ENCODE assay signal across 8 mouse cellular contexts in genomic region chr12:87470263-87471136, GRCm38 (mm10). TPM values are rescaled to one million over a fixed set of nuclear protein-coding genes. Genes with fewer than 3 reads are reported as not detected.
DNase-seq lines count a peak whose midpoint lies in the region; ATAC-seq and TF ChIP-seq lines count a peak whose summit lies in the region.

No protein-coding gene starts in this region.

- no peak overlapping the region for H3K27ac ChIP-seq in heart, embryonic 13.5 days (replicated peaks)
- H3K27ac ChIP-seq in ES-E14 (ENCODE audit: insufficient read depth, low read depth, low read length, poor library complexity, severe bottlenecking) (no peak overlapping the region), macrophage (peak overlapping the region; percentile 67)
- no peak overlapping the region for H3K27ac ChIP-seq in forebrain, embryonic 15.5 days (replicated peaks)

- peaks cover 21% of the 10 kb centered on the region for H3K4me1 ChIP-seq in heart, embryonic 13.5 days
- H3K4me1 ChIP-seq in ES-E14 (ENCODE audit: control insufficient read depth in 2 of 2, insufficient read depth in 2 of 2, low read length in 2 of 2, poor library complexity in 1 of 2): peaks cover 0 to 5% of the 10 kb centered on the region in 2 experiments; a peak in 1 of 4 replicates
- H3K4me1 ChIP-seq in forebrain, embryonic 15.5 days: peaks cover 16% of the 10 kb centered on the region

- in situ Hi-C loops in ES-E14 (cut with MboI; ENCODE audit: low sequenced_read_pairs in 2 of 2, unreplicated experiment in 2 of 2): no loop called here

- H3K36me3 ChIP-seq in heart, embryonic 13.5 days: peaks cover 34% of the 10 kb centered on the region
- H3K36me3 ChIP-seq in ES-E14 (ENCODE audit: control insufficient read depth, insufficient read depth, low read length, poor library complexity, severe bottlenecking) (peaks cover 13% of the 10 kb centered on the region), macrophage (ENCODE audit: inconsistent target) (peaks cover 25% of the 10 kb centered on the region; the same call in 1 of the 2 replicates)
- H3K36me3 ChIP-seq in forebrain, embryonic 15.5 days: peaks cover 23% of the 10 kb centered on the region

- peaks cover 62% of the 10 kb centered on the region for H3K79me2 ChIP-seq in macrophage (ENCODE audit: inconsistent target)

- DNase-seq in heart, adult 9 months (ENCODE audit: low spot score in 2 of 2): no peak
- DNase-seq in ES-E14 (ENCODE audit: low read depth, low spot score): no peak
- DNase-seq in thymus, postnatal 10 days (ENCODE audit: low spot score in 2 of 2): no peak
- DNase-seq in kidney, adult 9 months: no peak

- H3K9me3 ChIP-seq in heart, embryonic 13.5 days: no peaks in the 10 kb centered on the region
- H3K9me3 ChIP-seq in ES-E14 (ENCODE audit: control insufficient read depth, insufficient read depth, low read depth, low read length): no peaks in the 10 kb centered on the region
- H3K9me3 ChIP-seq in forebrain, embryonic 15.5 days: no peaks in the 10 kb centered on the region

- H3K27me3 ChIP-seq in heart, embryonic 13.5 days (replicated peaks): peaks cover 4% of the 10 kb centered on the region; the same call in 1 of the 2 replicates
- H3K27me3 ChIP-seq in forebrain, embryonic 15.5 days: no peaks in the 10 kb centered on the region

- peak overlapping the region; percentile 74 for H3K4me2 ChIP-seq in heart, embryonic 13.5 days
- peak overlapping the region; percentile 43 for H3K4me2 ChIP-seq in forebrain, embryonic 15.5 days (replicated peaks)

- peak overlapping the region; percentile 91 for H3K9ac ChIP-seq in heart, embryonic 13.5 days
- peak overlapping the region; percentile 38 for H3K9ac ChIP-seq in ES-E14 (ENCODE audit: insufficient read depth, low read depth, low read length, poor library complexity, severe bottlenecking)
- peak overlapping the region; percentile 75; the same call in 1 of the 2 replicates for H3K9ac ChIP-seq in forebrain, embryonic 15.5 days (replicated peaks)

- WGBS in heart, embryonic 13.5 days: 64% methylated on average over 7 of the region's 7 CpGs
- 71% methylated on average over 7 of the region's 7 CpGs for WGBS in forebrain, embryonic 15.5 days
- WGBS in macrophage (ENCODE audit: missing documents): 23% methylated on average over 7 of the region's 7 CpGs

- no peak for ATAC-seq in heart, embryonic 13.5 days (ENCODE audit: extremely low read depth, insufficient number of reproducible peaks, low FRiP score, low TSS enrichment)
- no peak for ATAC-seq in forebrain, embryonic 15.5 days (replicated peaks)
- no peak for ATAC-seq in cerebellum, adult (ENCODE audit: insufficient number of reproducible peaks, low FRiP score, low TSS enrichment)

- H3K4me3 ChIP-seq in heart, embryonic 13.5 days: peak overlapping the region; percentile 77
- H3K4me3 ChIP-seq in ES-E14 (ENCODE audit: insufficient read depth in 1 of 2, low read depth in 1 of 2, low read length in 2 of 2, poor library complexity in 1 of 2, severe bottlenecking in 1 of 2) (peak overlapping the region; percentile 76 to 90), macrophage (ENCODE audit: inconsistent target) (peak overlapping the region; percentile 79)
- H3K4me3 ChIP-seq in forebrain, embryonic 15.5 days: peak overlapping the region; percentile 62; the same call in 1 of the 2 replicates

TF ChIP-seq in ES-E14, 5 proteins besides CTCF, POLR2A, EP300 and RAD21:
- no peak for TF ChIP-seq HCFC1 (IDR thresholded peaks at IDR 0.05; ENCODE audit: borderline replicate concordance, insufficient read depth, low read length)
- TF ChIP-seq MAFK (IDR thresholded peaks at IDR 0.05; ENCODE audit: insufficient read depth, low read depth, low read length): no peak
- no peak for TF ChIP-seq ZNF384 (IDR thresholded peaks at IDR 0.05; ENCODE audit: low read depth, low read length)
- no peak for TF ChIP-seq ZC3H11A (IDR thresholded peaks at IDR 0.05; ENCODE audit: borderline replicate concordance, low read depth, low read length)
- no peak for TF ChIP-seq CHD2 (IDR thresholded peaks at IDR 0.05; ENCODE audit: low read depth, low read length)

RNA-seq across cellular contexts. Expression of gene Snw1, which starts 1.6 kb away (rescaled TPM):
- 78.7 and 84.5 TPM in 2 replicates for polyA plus RNA-seq in heart, embryonic 13.5 days (2015; fragmentation: Nextera tagmentation; extraction: Ambion mirVana)
- total RNA-seq in ES-E14 (2012; rRNA removed): 70.3 and 85.1 TPM in 2 replicates
- polyA plus RNA-seq in forebrain, embryonic 15.5 days (2015; fragmentation: Nextera tagmentation; extraction: Ambion mirVana): 127 and 128 TPM in 2 replicates
- 10 to 100 TPM; 24.1 to 79.5 (median 51.5) TPM for total RNA-seq in macrophage (2018; cell fraction: chromatin; rRNA removed)
- total RNA-seq in macrophage (2018; cell fraction: cytosol; rRNA removed): 100 to 1,000 TPM in 18 of 26 experiments, 10 to 100 TPM in 8; 75.0 to 168 (median 135) TPM
- total RNA-seq in macrophage (2018; cell fraction: nucleus; rRNA removed): 100 to 1,000 TPM in 2 of 26 experiments, 10 to 100 TPM in 24; 30.2 to 119 (median 72.4) TPM
- polyA plus RNA-seq in macrophage (2018): 90.8 to 150 TPM (median 111 TPM) in 3 replicates

RNA-seq across cellular contexts. Expression of gene Gm5788, which starts 24.0 kb away (rescaled TPM):
- not detected in 2 replicates for polyA plus RNA-seq in heart, embryonic 13.5 days (2015; fragmentation: Nextera tagmentation; extraction: Ambion mirVana)
- 6.4 and 8.2 TPM in 2 replicates for total RNA-seq in ES-E14 (2012; rRNA removed)
- polyA plus RNA-seq in forebrain, embryonic 15.5 days (2015; fragmentation: Nextera tagmentation; extraction: Ambion mirVana): not detected in 2 replicates
- not detected for total RNA-seq in macrophage (2018; cell fraction: chromatin; rRNA removed)
- total RNA-seq in macrophage (2018; cell fraction: cytosol; rRNA removed): not detected
- not detected for total RNA-seq in macrophage (2018; cell fraction: nucleus; rRNA removed)
- not detected in 3 replicates for polyA plus RNA-seq in macrophage (2018)

RNA-seq across cellular contexts. Expression of gene Alkbh1, which starts 26.7 kb away (rescaled TPM):
- 34.2 and 37.2 TPM in 2 replicates for polyA plus RNA-seq in heart, embryonic 13.5 days (2015; fragmentation: Nextera tagmentation; extraction: Ambion mirVana)
- total RNA-seq in ES-E14 (2012; rRNA removed): 90.0 and 116 TPM in 2 replicates
- polyA plus RNA-seq in forebrain, embryonic 15.5 days (2015; fragmentation: Nextera tagmentation; extraction: Ambion mirVana): 51.3 and 52.1 TPM in 2 replicates
- total RNA-seq in macrophage (2018; cell fraction: chromatin; rRNA removed): 100 to 1,000 TPM in 9 of 26 experiments, 10 to 100 TPM in 17; 36.5 to 159 (median 91.1) TPM
- total RNA-seq in macrophage (2018; cell fraction: cytosol; rRNA removed): 10 to 100 TPM in 6 of 26 experiments, 1 to 10 TPM in 20; 3.1 to 14.5 (median 7.6) TPM
- total RNA-seq in macrophage (2018; cell fraction: nucleus; rRNA removed): 100 to 1,000 TPM in 6 of 26 experiments, 10 to 100 TPM in 20; 36.8 to 138 (median 61.9) TPM
- 10.6 to 11.2 TPM (median 10.8 TPM) in 3 replicates for polyA plus RNA-seq in macrophage (2018)

RNA-seq across cellular contexts. Expression of gene Slirp, which starts 26.8 kb away (rescaled TPM):
- polyA plus RNA-seq in heart, embryonic 13.5 days (2015; fragmentation: Nextera tagmentation; extraction: Ambion mirVana): 269 and 303 TPM in 2 replicates
- total RNA-seq in ES-E14 (2012; rRNA removed): 124 and 175 TPM in 2 replicates
- polyA plus RNA-seq in forebrain, embryonic 15.5 days (2015; fragmentation: Nextera tagmentation; extraction: Ambion mirVana): 249 and 275 TPM in 2 replicates
- 10 to 100 TPM in 16 of 26 experiments, 1 to 10 TPM in 9, under 1 TPM in 1; 0.41 to 29.6 (median 13.5) TPM for total RNA-seq in macrophage (2018; cell fraction: chromatin; rRNA removed)
- total RNA-seq in macrophage (2018; cell fraction: cytosol; rRNA removed): 100 to 1,000 TPM in 18 of 26 experiments, 10 to 100 TPM in 8; 76.0 to 181 (median 114) TPM
- total RNA-seq in macrophage (2018; cell fraction: nucleus; rRNA removed): 10 to 100 TPM in 22 of 26 experiments, 1 to 10 TPM in 4; 4.1 to 53.5 (median 24.6) TPM
- polyA plus RNA-seq in macrophage (2018): 44.6 to 126 TPM (median 109 TPM) in 3 replicates

RNA-seq across cellular contexts. Expression of gene Gm8300, which starts 43.6 kb away (rescaled TPM):
- not detected in 2 replicates for polyA plus RNA-seq in heart, embryonic 13.5 days (2015; fragmentation: Nextera tagmentation; extraction: Ambion mirVana)
- total RNA-seq in ES-E14 (2012; rRNA removed): 21.0 and 24.1 TPM in 2 replicates
- not detected in 2 replicates for polyA plus RNA-seq in forebrain, embryonic 15.5 days (2015; fragmentation: Nextera tagmentation; extraction: Ambion mirVana)
- total RNA-seq in macrophage (2018; cell fraction: chromatin; rRNA removed): not detected
- total RNA-seq in macrophage (2018; cell fraction: cytosol; rRNA removed): not detected
- total RNA-seq in macrophage (2018; cell fraction: nucleus; rRNA removed): not detected
- polyA plus RNA-seq in macrophage (2018): not detected in 3 replicates

Comparison
In these comparisons a context has a peak if more than half of its experiments do, and no peak if none do; other contexts are left out.
1. H3K9ac ChIP-seq: peak in every context shown above with its lines; median percentile 91 in heart, embryonic 13.5 days; 75 in forebrain, embryonic 15.5 days; 38 in ES-E14.